Mouse (Mus musculus) MN1 (cell line): ENCODE measurements around the gene Otud5.
"Not testable (repeated sequence)": the region's sequence is repeated elsewhere in the genome, so short reads cannot be mapped to it uniquely, and the experiment has no call there.

Source experiments
- DNase-seq: peaks from one replicate; pipeline ENCODE4 v3.0.0-alpha.2; 2016; ENCODE audit warnings: low spot score

The Otud5 gene

GRCm38 (mm10) chrX:7841163-7842162 lies at the start of gene Otud5:
Gene Otud5, plus strand, starts transcription at chrX:7841364.
- DNase-seq, result peak; percentile 97

GRCm38 (mm10) chrX:7793361-7793760 lies 47.8 kb upstream of the Otud5 start:
- peak; percentile 12 for DNase-seq

GRCm38 (mm10) chrX:7795016-7795415 lies 46.1 kb upstream of the Otud5 start:
- DNase-seq, result no peak

- no peak for DNase-seq
Measured at GRCm38 (mm10) chrX:7797327-7797726, 43.8 kb upstream of the Otud5 start.

- not testable (repeated sequence) for DNase-seq
Measured at GRCm38 (mm10) chrX:7802157-7802556, 39.0 kb upstream of the Otud5 start.

GRCm38 (mm10) chrX:7815016-7815415 lies 26.1 kb upstream of the Otud5 start:
- not testable (repeated sequence) for DNase-seq

- DNase-seq, result peak; percentile 36
Measured at GRCm38 (mm10) chrX:7821865-7822779, 19.0 kb upstream of the Otud5 start, which contains the start of gene Kcnd1. Gene Kcnd1, plus strand, starts transcription at chrX:7822289.

GRCm38 (mm10) chrX:7837146-7837545 lies 4.0 kb upstream of the Otud5 start:
- DNase-seq, result peak; percentile 51

- DNase-seq, result no peak
Measured at GRCm38 (mm10) chrX:7840842-7841162, 362 bp upstream of the Otud5 start.

- no peak for DNase-seq
Measured at GRCm38 (mm10) chrX:7842318-7842717, 1.2 kb downstream of the Otud5 start.

GRCm38 (mm10) chrX:7847845-7848244 lies 6.7 kb downstream of the Otud5 start:
- DNase-seq, result no peak

- DNase-seq, result peak; percentile 62
Measured at GRCm38 (mm10) chrX:7854578-7854977, 13.4 kb downstream of the Otud5 start.

- DNase-seq, result no peak
Measured at GRCm38 (mm10) chrX:7859191-7859753, 18.1 kb downstream of the Otud5 start.

GRCm38 (mm10) chrX:7863181-7863580 lies 22.0 kb downstream of the Otud5 start:
- no peak for DNase-seq

- no peak for DNase-seq
Measured at GRCm38 (mm10) chrX:7864551-7864950, 23.4 kb downstream of the Otud5 start.

- no peak for DNase-seq
Measured at GRCm38 (mm10) chrX:7865343-7865742, 24.2 kb downstream of the Otud5 start.

- DNase-seq, result no peak
Measured at GRCm38 (mm10) chrX:7865786-7866185, 24.6 kb downstream of the Otud5 start.

- no peak for DNase-seq
Measured at GRCm38 (mm10) chrX:7867141-7867540, 26.0 kb downstream of the Otud5 start.

- no peak for DNase-seq
Measured at GRCm38 (mm10) chrX:7868506-7868905, 27.3 kb downstream of the Otud5 start.

- DNase-seq, result no peak
Measured at GRCm38 (mm10) chrX:7869826-7870225, 28.7 kb downstream of the Otud5 start.

- peak; percentile 89 for DNase-seq
Measured at GRCm38 (mm10) chrX:7878007-7878419, 36.8 kb downstream of the Otud5 start, which contains the start of gene Pim2. Gene Pim2, plus strand, starts transcription at chrX:7878262.

- peak; percentile 34 for DNase-seq
Measured at GRCm38 (mm10) chrX:7878495-7878894, 37.3 kb downstream of the Otud5 start.
